Mouse (Mus musculus): ENCODE data around the gene Fer. TPM values are rescaled to one million over a fixed set of nuclear protein-coding genes. Genes with fewer than 3 reads are reported as not detected.

Gene Fer
- 23.1 and 28.6 TPM in 2 replicates for polyA plus RNA-seq (2016; fragmentation: Nextera tagmentation; extraction: Ambion mirVana)

GRCm38 (mm10) chr17:63863012-63863630 is at the start of gene Fer:
Gene Fer, plus strand, starts transcription at chr17:63863062.
- DNase-seq (ENCODE audit: low spot score) = no peak
- H3K27me3 ChIP-seq (ENCODE audit: insufficient read depth, poor library complexity, severe bottlenecking) = peaks cover 6% of the 10 kb centered on the region; the same call in 1 of the 2 replicates
- WGBS = under 1% methylated on average over 41 of the region's 41 CpGs
- peak within 1 kb of the TSS; percentile 96 for H3K27ac ChIP-seq
- H3K4me1 ChIP-seq (replicated peaks) = peaks cover 16% of the 10 kb centered on the region
- H3K9me3 ChIP-seq = no peaks in the 10 kb centered on the region
- H3K4me3 ChIP-seq = peak within 1 kb of the TSS; percentile 92
- no peaks in the 10 kb centered on the region for H3K36me3 ChIP-seq

- no peak for DNase-seq (ENCODE audit: low spot score)
- Histone ChIP-seq H3K4me1 (replicated peaks) (peaks cover 11% of the 10 kb centered on the region), H3K9me3 (no peaks in the 10 kb centered on the region), H3K36me3 (no peaks in the 10 kb centered on the region), H3K27me3 (ENCODE audit: insufficient read depth, poor library complexity, severe bottlenecking) (no peaks in the 10 kb centered on the region), H3K27ac (no peak overlapping the region), H3K4me3 (no peak overlapping the region)
- 83% methylated on average over 6 of the region's 6 CpGs for WGBS
These were observed 49.3 kb upstream of the Fer start for GRCm38 (mm10) chr17:63813552-63813951.

GRCm38 (mm10) chr17:63818444-63819027 is 44.3 kb upstream of the Fer start:
- no peak for DNase-seq (ENCODE audit: low spot score)
- WGBS = 89% methylated on average over 10 of the region's 10 CpGs

GRCm38 (mm10) chr17:63824141-63824540 is 38.7 kb upstream of the Fer start:
- H3K4me1 ChIP-seq (replicated peaks) = no peaks in the 10 kb centered on the region
- no peak for DNase-seq (ENCODE audit: low spot score)
- H3K36me3 ChIP-seq = no peaks in the 10 kb centered on the region
- 95% methylated on average over 4 of the region's 4 CpGs for WGBS
- H3K27ac ChIP-seq = no peak overlapping the region
- no peak overlapping the region for H3K4me3 ChIP-seq
- H3K27me3 ChIP-seq (ENCODE audit: insufficient read depth, poor library complexity, severe bottlenecking) = no peaks in the 10 kb centered on the region
- no peaks in the 10 kb centered on the region for H3K9me3 ChIP-seq

More at GRCm38 (mm10) chr17:63818444-63819027, 44.3 kb upstream of the Fer start:
- Histone ChIP-seq H3K36me3 (no peaks in the 10 kb centered on the region), H3K27ac (no peak overlapping the region), H3K27me3 (ENCODE audit: insufficient read depth, poor library complexity, severe bottlenecking) (no peaks in the 10 kb centered on the region), H3K4me3 (no peak overlapping the region), H3K4me1 (replicated peaks) (no peaks in the 10 kb centered on the region), H3K9me3 (no peaks in the 10 kb centered on the region)

GRCm38 (mm10) chr17:63826196-63826595 is 36.7 kb upstream of the Fer start:
- Histone ChIP-seq H3K27ac (no peak overlapping the region), H3K4me1 (replicated peaks) (no peaks in the 10 kb centered on the region), H3K36me3 (no peaks in the 10 kb centered on the region), H3K4me3 (no peak overlapping the region), H3K9me3 (no peaks in the 10 kb centered on the region), H3K27me3 (ENCODE audit: insufficient read depth, poor library complexity, severe bottlenecking) (no peaks in the 10 kb centered on the region)
- 86% methylated on average over 8 of the region's 8 CpGs for WGBS
- DNase-seq (ENCODE audit: low spot score) = no peak

GRCm38 (mm10) chr17:63826767-63827166 is 36.1 kb upstream of the Fer start:
- no peak overlapping the region for H3K27ac ChIP-seq
- WGBS = 91% methylated on average over 7 of the region's 7 CpGs
- no peaks in the 10 kb centered on the region for H3K4me1 ChIP-seq (replicated peaks)
- H3K9me3 ChIP-seq = no peaks in the 10 kb centered on the region
- no peak overlapping the region for H3K4me3 ChIP-seq
- no peaks in the 10 kb centered on the region for H3K27me3 ChIP-seq (ENCODE audit: insufficient read depth, poor library complexity, severe bottlenecking)
- no peak for DNase-seq (ENCODE audit: low spot score)
- no peaks in the 10 kb centered on the region for H3K36me3 ChIP-seq

- Histone ChIP-seq H3K36me3 (no peaks in the 10 kb centered on the region), H3K4me1 (replicated peaks) (no peaks in the 10 kb centered on the region), H3K27ac (no peak overlapping the region), H3K4me3 (no peak overlapping the region), H3K27me3 (ENCODE audit: insufficient read depth, poor library complexity, severe bottlenecking) (no peaks in the 10 kb centered on the region), H3K9me3 (no peaks in the 10 kb centered on the region)
- DNase-seq (ENCODE audit: low spot score) = no peak
- 67% methylated on average over 5 of the region's 5 CpGs for WGBS
These were observed 34.1 kb upstream of the Fer start for GRCm38 (mm10) chr17:63828561-63829332.

- no peaks in the 10 kb centered on the region for H3K27me3 ChIP-seq (ENCODE audit: insufficient read depth, poor library complexity, severe bottlenecking)
- H3K36me3 ChIP-seq = no peaks in the 10 kb centered on the region
- no peaks in the 10 kb centered on the region for H3K4me1 ChIP-seq (replicated peaks)
- 87% methylated on average over 4 of the region's 4 CpGs for WGBS
- H3K4me3 ChIP-seq = no peak overlapping the region
- no peak for DNase-seq (ENCODE audit: low spot score)
- H3K9me3 ChIP-seq = no peaks in the 10 kb centered on the region
- H3K27ac ChIP-seq = no peak overlapping the region
These were observed 31.3 kb upstream of the Fer start for GRCm38 (mm10) chr17:63831550-63831949.

GRCm38 (mm10) chr17:63836223-63836622 is 26.6 kb upstream of the Fer start:
- Histone ChIP-seq H3K27me3 (ENCODE audit: insufficient read depth, poor library complexity, severe bottlenecking) (no peaks in the 10 kb centered on the region), H3K36me3 (no peaks in the 10 kb centered on the region), H3K4me3 (no peak overlapping the region), H3K27ac (no peak overlapping the region), H3K4me1 (replicated peaks) (no peaks in the 10 kb centered on the region), H3K9me3 (no peaks in the 10 kb centered on the region)
- 88% methylated on average over 2 of the region's 2 CpGs for whole genome bisulfite sequencing
- DNase-seq (ENCODE audit: low spot score) = no peak

GRCm38 (mm10) chr17:63836641-63837040 is 26.2 kb upstream of the Fer start:
- Histone ChIP-seq H3K9me3 (no peaks in the 10 kb centered on the region), H3K4me3 (no peak overlapping the region), H3K36me3 (no peaks in the 10 kb centered on the region), H3K27ac (no peak overlapping the region), H3K4me1 (replicated peaks) (no peaks in the 10 kb centered on the region), H3K27me3 (ENCODE audit: insufficient read depth, poor library complexity, severe bottlenecking) (no peaks in the 10 kb centered on the region)
- WGBS = 92% methylated on average over 8 of the region's 8 CpGs
- DNase-seq (ENCODE audit: low spot score) = no peak

- H3K4me3 ChIP-seq = no peak overlapping the region
- WGBS = 93% methylated on average over 8 of the region's 8 CpGs
- no peaks in the 10 kb centered on the region for H3K27me3 ChIP-seq (ENCODE audit: insufficient read depth, poor library complexity, severe bottlenecking)
- H3K27ac ChIP-seq = no peak overlapping the region
- H3K4me1 ChIP-seq (replicated peaks) = no peaks in the 10 kb centered on the region
- no peak for DNase-seq (ENCODE audit: low spot score)
- H3K9me3 ChIP-seq = no peaks in the 10 kb centered on the region
- no peaks in the 10 kb centered on the region for H3K36me3 ChIP-seq
These were observed 24.7 kb upstream of the Fer start for GRCm38 (mm10) chr17:63838144-63838543.

- Histone ChIP-seq H3K27me3 (ENCODE audit: insufficient read depth, poor library complexity, severe bottlenecking) (no peaks in the 10 kb centered on the region), H3K27ac (no peak overlapping the region), H3K9me3 (no peaks in the 10 kb centered on the region), H3K36me3 (no peaks in the 10 kb centered on the region), H3K4me1 (replicated peaks) (no peaks in the 10 kb centered on the region), H3K4me3 (no peak overlapping the region)
- no peak for DNase-seq (ENCODE audit: low spot score)
- 96% methylated on average over 3 of the region's 3 CpGs for WGBS
These were observed 23.1 kb upstream of the Fer start for GRCm38 (mm10) chr17:63839636-63840269.

- no peaks in the 10 kb centered on the region for H3K4me1 ChIP-seq (replicated peaks)
- H3K9me3 ChIP-seq = no peaks in the 10 kb centered on the region
- no peak for DNase-seq (ENCODE audit: low spot score)
- no peaks in the 10 kb centered on the region for H3K27me3 ChIP-seq (ENCODE audit: insufficient read depth, poor library complexity, severe bottlenecking)
- WGBS = 94% methylated on average over 1 of the region's 1 CpGs
- H3K4me3 ChIP-seq = no peak overlapping the region
- no peaks in the 10 kb centered on the region for H3K36me3 ChIP-seq
- no peak overlapping the region for H3K27ac ChIP-seq
These were observed 20.6 kb upstream of the Fer start for GRCm38 (mm10) chr17:63842226-63842625.

Measured in hindbrain, embryonic 10.5 days (tissue).